Mouse (Mus musculus): ENCODE measurements around the gene Pttg1ip.

DNA sequence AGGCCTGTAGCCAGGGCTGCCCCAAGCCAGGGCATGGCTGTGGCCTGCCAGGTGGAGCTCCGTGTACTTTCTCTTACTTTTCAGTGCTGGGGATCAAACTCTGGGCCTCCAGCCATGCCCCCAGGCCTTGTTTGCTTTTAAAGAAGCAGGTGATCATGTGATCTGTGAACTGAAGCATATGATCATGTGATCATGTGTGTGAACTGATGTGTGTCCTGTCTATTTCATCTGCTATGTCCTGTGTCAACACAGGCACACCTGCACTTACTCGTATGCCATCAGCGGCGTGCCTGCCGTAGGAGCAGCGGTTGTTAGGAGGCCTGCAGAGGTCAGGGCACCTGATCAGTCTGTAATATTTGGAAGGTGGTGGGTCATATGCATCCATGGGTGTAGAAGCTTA lies 52.5 kb downstream of the Pttg1ip start:
- TF ChIP-seq CTCF (IDR thresholded peaks at IDR 0.05; ENCODE audit: insufficient read depth, low read length): no peak
- no peak for TF ChIP-seq POLR2A (IDR thresholded peaks at IDR 0.05; ENCODE audit: borderline replicate concordance, extremely low read depth, low read depth, low read length)

Measured in lung, adult 2 months (tissue).